Mouse (Mus musculus): ENCODE data around the gene Fam8a1. TPM values are rescaled to one million over a fixed set of nuclear protein-coding genes. Genes with fewer than 3 reads are reported as not detected.
A peak's percentile ranks its signal among the peaks of the same experiment; 100 is the strongest.

Fam8a1 gene
- polyA plus RNA-seq, 1 experiment from 2014 or later, result 7.9 TPM

GRCm38 (mm10) chr13:46721009-46721408, 51.7 kb downstream of the Fam8a1 start:
- no peak for ATAC-seq (ENCODE audit: insufficient read depth)
- TF ChIP-seq CTCF (IDR thresholded peaks at IDR 0.05; ENCODE audit: low read depth), result no peak
- H3K27ac ChIP-seq (ENCODE audit: low read depth), result no peak overlapping the region

DNA sequence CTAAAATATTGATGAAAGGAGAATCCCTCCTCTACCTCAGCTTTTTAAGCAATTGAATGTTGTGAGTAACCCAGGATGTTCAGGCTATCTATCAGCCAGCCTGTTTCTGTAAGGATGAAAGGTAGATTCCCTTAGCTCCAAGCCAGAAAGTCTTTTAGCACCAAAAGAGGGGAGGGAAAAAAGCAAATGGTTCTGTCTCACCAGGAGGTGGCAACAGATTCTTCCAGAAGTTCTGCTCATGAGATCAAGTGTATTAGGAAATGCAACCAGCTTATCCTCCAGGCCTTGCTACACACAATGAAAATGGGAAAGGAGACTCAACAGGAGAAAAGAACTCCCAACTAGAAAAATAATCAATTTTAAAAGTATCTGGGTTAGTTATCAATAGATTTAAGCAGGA, 55.0 kb downstream of the Fam8a1 start:
- DNase-seq (peak; percentile 17), ATAC-seq (ENCODE audit: insufficient read depth) (no peak)
- no peaks in the 10 kb centered on the region for H3K9me3 ChIP-seq (ENCODE audit: low read depth, low read length)
- H3K4me2 ChIP-seq, result peak overlapping the region; percentile 82
- H3K27ac ChIP-seq (ENCODE audit: low read depth), result no peak overlapping the region
- H3K36me3 ChIP-seq (ENCODE audit: insufficient read depth), result no peaks in the 10 kb centered on the region
- no peak overlapping the region for H3K9ac ChIP-seq
- no peaks in the 10 kb centered on the region for H3K27me3 ChIP-seq (ENCODE audit: insufficient read depth, low read length)
- peak overlapping the region; percentile 99; the same call in 1 of the 2 replicates for H3K4me3 ChIP-seq (ENCODE audit: low read depth, low read length)
- H3K4me1 ChIP-seq (ENCODE audit: insufficient read depth), result peaks cover 6% of the 10 kb centered on the region
- 0 out of 2 replicates have a peak, but pooled peaks have one; percentile 20 for TF ChIP-seq CTCF (IDR thresholded peaks at IDR 0.05; ENCODE audit: low read depth)

More at GRCm38 (mm10) chr13:46721009-46721408, 51.7 kb downstream of the Fam8a1 start:
- no peak overlapping the region for H3K9ac ChIP-seq
- H3K4me1 ChIP-seq (ENCODE audit: insufficient read depth), result peaks cover 6% of the 10 kb centered on the region
- no peak overlapping the region for H3K4me3 ChIP-seq (ENCODE audit: low read depth, low read length)
- no peak overlapping the region for H3K4me2 ChIP-seq
- no peak for DNase-seq
- H3K36me3 ChIP-seq (ENCODE audit: insufficient read depth), result peaks cover 12% of the 10 kb centered on the region; the same call in 1 of the 2 replicates
- no peaks in the 10 kb centered on the region for H3K9me3 ChIP-seq (ENCODE audit: low read depth, low read length)
- no peaks in the 10 kb centered on the region for H3K27me3 ChIP-seq (ENCODE audit: insufficient read depth, low read length)

DNA sequence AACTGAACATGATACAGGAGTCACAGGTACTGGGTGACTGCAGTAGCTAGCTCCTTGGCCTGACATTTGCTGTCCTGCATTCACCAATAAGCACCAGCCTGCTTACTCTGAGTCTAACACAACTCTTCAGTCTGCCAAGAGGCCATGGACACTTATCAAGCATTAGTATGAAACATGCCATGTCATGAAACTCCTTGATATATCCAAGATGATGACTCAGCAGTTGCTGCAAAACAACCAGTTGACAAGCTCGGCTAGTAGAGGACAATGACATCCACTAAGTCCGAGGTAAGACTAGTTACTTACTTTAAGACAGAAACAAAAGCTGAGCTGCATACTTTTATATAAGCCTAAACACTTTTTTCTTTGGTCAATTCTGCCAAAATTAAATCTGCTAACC, 55.9 kb downstream of the Fam8a1 start:
- DNase-seq (peak; percentile 27), ATAC-seq (ENCODE audit: insufficient read depth) (no peak)
- Histone ChIP-seq H3K9me3 (ENCODE audit: low read depth, low read length) (no peaks in the 10 kb centered on the region), H3K4me2 (peak overlapping the region; percentile 82), H3K27ac (ENCODE audit: low read depth) (no peak overlapping the region), H3K4me1 (ENCODE audit: insufficient read depth) (peaks cover 6% of the 10 kb centered on the region), H3K36me3 (ENCODE audit: insufficient read depth) (no peaks in the 10 kb centered on the region), H3K9ac (peak overlapping the region; percentile 26), H3K27me3 (ENCODE audit: insufficient read depth, low read length) (no peaks in the 10 kb centered on the region), H3K4me3 (ENCODE audit: low read depth, low read length) (peak overlapping the region; percentile 99)
- WGBS, result 19% methylated on average over 2 of the region's 2 CpGs
- no peak for TF ChIP-seq CTCF (IDR thresholded peaks at IDR 0.05; ENCODE audit: low read depth)

- no peak for ATAC-seq (ENCODE audit: insufficient read depth)
- peak overlapping the region; percentile 82 for H3K4me2 ChIP-seq
- H3K36me3 ChIP-seq (ENCODE audit: insufficient read depth), result no peaks in the 10 kb centered on the region
- H3K27me3 ChIP-seq (ENCODE audit: insufficient read depth, low read length), result no peaks in the 10 kb centered on the region
- peak overlapping the region; percentile 98 for H3K9ac ChIP-seq
- WGBS, result under 1% methylated on average over 30 of the region's 30 CpGs
- peak overlapping the region; percentile 99 for H3K27ac ChIP-seq (ENCODE audit: low read depth)
- peaks cover 6% of the 10 kb centered on the region for H3K4me1 ChIP-seq (ENCODE audit: insufficient read depth)
- no peak for DNase-seq
- peak overlapping the region; percentile 99 for H3K4me3 ChIP-seq (ENCODE audit: low read depth, low read length)
- no peaks in the 10 kb centered on the region for H3K9me3 ChIP-seq (ENCODE audit: low read depth, low read length)
- peak; percentile 21; the same call in 1 of the 2 replicates for TF ChIP-seq CTCF (IDR thresholded peaks at IDR 0.05; ENCODE audit: low read depth)
Observed at GRCm38 (mm10) chr13:46726288-46727037, 57.1 kb downstream of the Fam8a1 start.

GRCm38 (mm10) chr13:46727038-46727836, 57.9 kb downstream of the Fam8a1 start:
- H3K27me3 ChIP-seq (ENCODE audit: insufficient read depth, low read length), result no peaks in the 10 kb centered on the region
- peak; percentile 86 for ATAC-seq (ENCODE audit: insufficient read depth)
- H3K4me3 ChIP-seq (ENCODE audit: low read depth, low read length), result peak overlapping the region; percentile 99
- peak; percentile 76 for DNase-seq
- peak overlapping the region; percentile 98 for H3K9ac ChIP-seq
- peak overlapping the region; percentile 82 for H3K4me2 ChIP-seq
- H3K36me3 ChIP-seq (ENCODE audit: insufficient read depth), result no peaks in the 10 kb centered on the region
- no peak for TF ChIP-seq CTCF (IDR thresholded peaks at IDR 0.05; ENCODE audit: low read depth)
- peaks cover 6% of the 10 kb centered on the region for H3K4me1 ChIP-seq (ENCODE audit: insufficient read depth)
- WGBS, result under 1% methylated on average over 85 of the region's 85 CpGs
- peak overlapping the region; percentile 99 for H3K27ac ChIP-seq (ENCODE audit: low read depth)
- no peaks in the 10 kb centered on the region for H3K9me3 ChIP-seq (ENCODE audit: low read depth, low read length)

Other genes starting within 250 kb of the Fam8a1 start
- 4.3 and 9.6 TPM in 2 replicates for gene Cap2, start 167.7 kb upstream of the Fam8a1 start, polyA plus RNA-seq (2014; fragmentation: Nextera tagmentation; extraction: Ambion mirVana)
- gene Nup153, start 58.4 kb downstream of the Fam8a1 start, polyA plus RNA-seq (2014; fragmentation: Nextera tagmentation; extraction: Ambion mirVana), result 42.3 and 42.8 TPM in 2 replicates

All from lung, embryonic 14.5 days (tissue).